Mouse (Mus musculus): ENCODE results near the gene Kifc5b. TPM values are rescaled to one million over a fixed set of nuclear protein-coding genes. Genes with fewer than 3 reads are reported as not detected.

Gene Kifc5b
- polyA plus RNA-seq, 1 experiment from 2014 or later: 0.94 TPM

DNA sequence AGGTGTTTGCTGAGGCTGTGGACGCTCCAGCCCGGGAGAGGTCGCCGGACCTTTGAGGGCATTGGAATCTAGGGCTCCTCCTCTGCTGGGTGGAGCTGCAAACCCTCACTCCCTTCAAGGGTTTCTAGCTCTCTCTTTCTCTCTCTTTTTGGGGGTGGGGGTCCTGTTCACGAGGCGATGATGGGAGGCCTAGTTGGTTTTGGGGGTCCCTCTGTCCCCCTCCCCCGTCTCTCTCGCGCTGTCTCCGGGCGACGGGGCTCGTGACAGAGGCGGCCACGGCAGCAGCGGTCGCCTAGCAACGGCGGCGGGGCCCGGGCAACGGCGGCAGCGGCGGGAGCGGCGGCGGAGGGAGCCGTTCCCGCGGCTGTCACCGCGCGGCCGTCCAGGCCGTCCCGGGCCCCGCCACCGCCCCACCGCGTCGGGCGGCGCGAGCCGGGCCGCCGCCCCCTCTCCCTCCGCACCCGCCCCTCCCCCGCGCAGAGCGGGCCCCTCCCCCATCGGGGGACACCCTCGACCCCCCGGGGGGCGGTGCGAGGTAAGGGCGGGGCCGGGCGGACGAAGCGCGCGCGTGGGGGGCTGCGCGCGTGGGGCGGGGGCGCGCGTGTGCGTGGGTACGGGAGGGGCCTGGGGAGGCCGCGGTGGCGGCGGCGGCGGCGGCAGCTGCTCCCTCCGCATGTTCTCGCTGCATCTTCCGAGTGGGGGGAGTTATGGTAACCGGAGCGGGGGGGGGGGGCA lies 31.6 kb downstream of the Kifc5b start:
- H3K4me1 ChIP-seq (replicated peaks; ENCODE audit: control insufficient read depth, insufficient read depth, low read length): peaks cover 7% of the 10 kb centered on the region; the same call in 1 of the 2 replicates
- H3K36me3 ChIP-seq (ENCODE audit: control insufficient read depth, insufficient read depth): no peaks in the 10 kb centered on the region
- peak overlapping the region; percentile 45 for H3K9ac ChIP-seq (ENCODE audit: low read depth, low read length)
- peak overlapping the region; percentile 28; the same call in 1 of the 2 replicates for H3K27ac ChIP-seq (ENCODE audit: low read depth, low read length)
- ATAC-seq: no peak
- no peaks in the 10 kb centered on the region for H3K9me3 ChIP-seq (ENCODE audit: control insufficient read depth)
- TF ChIP-seq CTCF (IDR thresholded peaks at IDR 0.05; ENCODE audit: low read depth): 0 out of 2 replicates have a peak, but pooled peaks have one; percentile 20
- peak overlapping the region; percentile 69 for H3K4me3 ChIP-seq (ENCODE audit: low read depth, low read length)
- H3K4me2 ChIP-seq (replicated peaks; ENCODE audit: low read depth): peak overlapping the region; percentile 100
- 0% methylated on average over 22 of the region's 87 CpGs for WGBS
- no peaks in the 10 kb centered on the region for H3K27me3 ChIP-seq (replicated peaks; ENCODE audit: control insufficient read depth, insufficient read depth, low read length)

DNA sequence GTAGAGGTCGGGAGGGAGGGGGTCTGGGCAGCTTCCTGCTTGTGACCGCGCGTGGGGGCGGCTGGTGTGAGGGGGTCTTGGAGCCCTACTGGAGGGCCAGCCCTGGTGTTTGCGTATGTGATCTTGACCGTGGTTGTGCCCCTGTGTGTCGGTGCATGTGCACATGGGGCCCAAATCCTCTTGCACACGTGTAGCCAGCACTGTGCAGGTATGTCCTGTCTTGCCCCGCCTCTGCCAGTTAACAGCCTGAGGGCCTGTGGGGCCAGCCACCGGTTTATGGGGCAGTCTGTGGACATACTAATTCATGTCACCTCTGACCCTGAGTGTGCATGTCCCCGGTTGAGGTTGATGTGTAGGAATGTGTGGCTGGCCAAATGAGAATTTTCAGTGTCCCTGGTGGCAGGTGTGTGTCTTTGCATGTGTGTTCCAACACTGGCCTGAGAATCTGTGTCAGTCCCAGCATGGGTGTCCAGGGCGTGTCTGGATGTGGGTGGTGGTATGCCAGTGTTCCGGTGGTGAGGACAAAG lies 32.2 kb downstream of the Kifc5b start:
- WGBS: 7% methylated on average over 12 of the region's 14 CpGs
- H3K4me2 ChIP-seq (replicated peaks; ENCODE audit: low read depth): peak overlapping the region; percentile 100

DNA sequence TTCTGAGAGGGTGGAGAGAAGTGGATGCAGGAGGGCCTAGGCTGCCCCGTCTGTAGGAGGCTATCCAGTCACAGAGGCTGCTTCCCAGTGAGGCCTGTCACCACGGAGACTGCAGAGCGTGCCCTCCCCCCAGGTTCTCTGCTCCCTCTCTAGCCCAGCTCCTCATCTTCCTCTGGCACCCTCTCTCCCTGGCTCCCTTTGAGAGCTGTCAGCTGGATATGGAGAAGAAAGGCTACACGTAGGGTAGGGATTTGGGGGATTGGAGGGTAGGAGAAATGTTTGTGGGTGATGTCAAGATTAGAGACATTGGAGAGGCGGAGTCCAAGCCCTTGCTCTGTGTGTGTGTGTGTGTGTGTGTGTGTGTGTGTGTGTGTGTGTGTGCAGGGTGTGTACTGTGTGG lies 33.0 kb downstream of the Kifc5b start:
- Histone ChIP-seq H3K9ac (ENCODE audit: low read depth, low read length) (no peak overlapping the region), H3K27ac (ENCODE audit: low read depth, low read length) (no peak overlapping the region), H3K4me2 (replicated peaks; ENCODE audit: low read depth) (peak overlapping the region; percentile 100; the same call in 1 of the 2 replicates), H3K4me3 (ENCODE audit: low read depth, low read length) (no peak overlapping the region), H3K36me3 (ENCODE audit: control insufficient read depth, insufficient read depth) (no peaks in the 10 kb centered on the region), H3K27me3 (replicated peaks; ENCODE audit: control insufficient read depth, insufficient read depth, low read length) (no peaks in the 10 kb centered on the region), H3K4me1 (replicated peaks; ENCODE audit: control insufficient read depth, insufficient read depth, low read length) (peaks cover 7% of the 10 kb centered on the region; the same call in 1 of the 2 replicates), H3K9me3 (ENCODE audit: control insufficient read depth) (no peaks in the 10 kb centered on the region)
- no peak for ATAC-seq
- TF ChIP-seq CTCF (IDR thresholded peaks at IDR 0.05; ENCODE audit: low read depth): no peak
- 59% methylated on average over 5 of the region's 5 CpGs for WGBS

More for the DNA sequence above, 32.2 kb downstream of the Kifc5b start:
- no peaks in the 10 kb centered on the region for H3K36me3 ChIP-seq (ENCODE audit: control insufficient read depth, insufficient read depth)
- H3K9me3 ChIP-seq (ENCODE audit: control insufficient read depth): no peaks in the 10 kb centered on the region
- H3K4me3 ChIP-seq (ENCODE audit: low read depth, low read length): peak overlapping the region; percentile 69
- TF ChIP-seq CTCF (IDR thresholded peaks at IDR 0.05; ENCODE audit: low read depth): peak; percentile 67
- no peaks in the 10 kb centered on the region for H3K27me3 ChIP-seq (replicated peaks; ENCODE audit: control insufficient read depth, insufficient read depth, low read length)
- H3K4me1 ChIP-seq (replicated peaks; ENCODE audit: control insufficient read depth, insufficient read depth, low read length): peaks cover 7% of the 10 kb centered on the region; the same call in 1 of the 2 replicates
- 0 out of 2 replicates have a peak overlapping the region, but pooled peaks have one; percentile 45 for H3K9ac ChIP-seq (ENCODE audit: low read depth, low read length)
- peak; percentile 61 for ATAC-seq
- peak overlapping the region; percentile 28; the same call in 1 of the 2 replicates for H3K27ac ChIP-seq (ENCODE audit: low read depth, low read length)

DNA sequence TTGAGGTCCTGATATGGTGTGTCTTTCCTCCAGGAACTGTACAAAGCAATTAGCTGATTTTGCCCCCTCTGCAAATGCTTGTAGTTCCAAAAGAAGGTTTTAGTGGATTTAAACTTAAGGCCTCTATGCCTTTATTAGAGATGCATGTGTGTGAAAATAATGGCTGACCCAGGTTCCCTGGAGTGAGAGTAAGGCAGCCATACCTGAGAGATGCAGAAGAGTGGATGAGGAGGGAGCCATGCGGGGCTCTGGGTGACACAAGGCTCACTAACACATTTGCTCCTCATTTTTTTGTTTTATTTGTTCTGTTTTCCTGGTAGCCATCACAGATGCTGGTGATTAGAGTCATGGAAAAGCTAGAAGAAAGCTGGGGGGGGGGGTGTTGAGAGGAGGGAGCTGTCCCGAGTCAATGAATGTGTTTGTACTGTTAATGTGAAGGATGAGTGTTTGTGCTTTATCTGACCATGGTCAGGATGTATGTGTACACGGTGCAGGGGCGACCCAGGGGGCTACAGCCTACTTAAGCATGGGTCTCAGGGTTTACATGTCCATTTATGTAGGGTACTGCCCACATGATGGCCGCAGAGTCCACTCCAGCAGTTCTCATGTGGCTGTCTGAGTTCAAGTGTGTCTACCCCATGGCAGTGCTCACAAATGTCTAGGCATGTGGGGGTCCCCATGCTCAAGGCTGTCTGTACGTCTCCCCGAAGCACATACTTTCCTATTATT lies 33.8 kb downstream of the Kifc5b start:
- H3K9ac ChIP-seq (ENCODE audit: low read depth, low read length): no peak overlapping the region
- no peaks in the 10 kb centered on the region for H3K9me3 ChIP-seq (ENCODE audit: control insufficient read depth)
- no peak overlapping the region for H3K27ac ChIP-seq (ENCODE audit: low read depth, low read length)
- no peak for TF ChIP-seq CTCF (IDR thresholded peaks at IDR 0.05; ENCODE audit: low read depth)
- no peak overlapping the region for H3K4me3 ChIP-seq (ENCODE audit: low read depth, low read length)
- H3K36me3 ChIP-seq (ENCODE audit: control insufficient read depth, insufficient read depth): no peaks in the 10 kb centered on the region
- WGBS: 52% methylated on average over 7 of the region's 7 CpGs
- no peaks in the 10 kb centered on the region for H3K27me3 ChIP-seq (replicated peaks; ENCODE audit: control insufficient read depth, insufficient read depth, low read length)
- H3K4me1 ChIP-seq (replicated peaks; ENCODE audit: control insufficient read depth, insufficient read depth, low read length): peaks cover 7% of the 10 kb centered on the region; the same call in 1 of the 2 replicates
- H3K4me2 ChIP-seq (replicated peaks; ENCODE audit: low read depth): peak overlapping the region; percentile 55
- no peak for ATAC-seq

DNA sequence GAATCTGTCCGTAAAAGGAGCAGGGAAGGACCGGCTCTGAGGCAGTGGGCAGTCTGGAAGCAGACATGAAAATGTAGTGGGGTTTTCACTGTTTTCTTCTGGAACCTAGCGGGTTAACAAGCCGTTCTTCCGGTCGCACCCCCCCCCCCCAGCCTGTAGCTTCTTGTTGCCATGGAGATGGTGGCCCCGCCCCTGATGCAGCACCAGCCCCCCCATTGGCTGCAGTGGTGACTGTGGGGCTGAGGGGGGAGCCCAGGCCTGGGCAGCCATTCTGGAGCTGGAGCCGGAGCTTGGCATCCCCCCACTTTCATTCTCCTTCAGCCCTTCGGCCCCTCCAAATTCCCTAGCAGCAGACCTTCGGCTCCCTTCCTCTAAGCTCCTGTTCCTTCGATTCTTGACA lies 34.5 kb downstream of the Kifc5b start:
- TF ChIP-seq CTCF (IDR thresholded peaks at IDR 0.05; ENCODE audit: low read depth): no peak
- ATAC-seq: no peak
- Histone ChIP-seq H3K36me3 (ENCODE audit: control insufficient read depth, insufficient read depth) (no peaks in the 10 kb centered on the region), H3K4me3 (ENCODE audit: low read depth, low read length) (peak overlapping the region; percentile 17; the same call in 1 of the 2 replicates), H3K4me2 (replicated peaks; ENCODE audit: low read depth) (peak overlapping the region; percentile 55), H3K4me1 (replicated peaks; ENCODE audit: control insufficient read depth, insufficient read depth, low read length) (peaks cover 7% of the 10 kb centered on the region; the same call in 1 of the 2 replicates), H3K27ac (ENCODE audit: low read depth, low read length) (no peak overlapping the region), H3K9me3 (ENCODE audit: control insufficient read depth) (no peaks in the 10 kb centered on the region), H3K9ac (ENCODE audit: low read depth, low read length) (no peak overlapping the region), H3K27me3 (replicated peaks; ENCODE audit: control insufficient read depth, insufficient read depth, low read length) (no peaks in the 10 kb centered on the region)
- WGBS: 10% methylated on average over 11 of the region's 11 CpGs
